Mouse (Mus musculus): Measurements from ENCODE around the gene Aaas. TPM values are rescaled to one million over a fixed set of nuclear protein-coding genes. Genes with fewer than 3 reads are reported as not detected.
A peak's percentile ranks its signal among the peaks of the same experiment; 100 is the strongest.

The Aaas gene
- total RNA-seq, 1 experiment from 2014 or later: 111 TPM

- ATAC-seq (replicated peaks; ENCODE audit: low read depth, poor library complexity, severe bottlenecking): no peak
Measured at GRCm38 (mm10) chr15:102315292-102315691, 35.3 kb downstream of the Aaas start.

GRCm38 (mm10) chr15:102311489-102311888, 39.1 kb downstream of the Aaas start:
- peak; percentile 71 for ATAC-seq (replicated peaks; ENCODE audit: low read depth, poor library complexity, severe bottlenecking)

GRCm38 (mm10) chr15:102310074-102310845, 40.3 kb downstream of the Aaas start:
- ATAC-seq (replicated peaks; ENCODE audit: low read depth, poor library complexity, severe bottlenecking): no peak

- no peak for ATAC-seq (replicated peaks; ENCODE audit: low read depth, poor library complexity, severe bottlenecking)
Measured at GRCm38 (mm10) chr15:102308717-102309116, 41.9 kb downstream of the Aaas start.

- no peak for ATAC-seq (replicated peaks; ENCODE audit: low read depth, poor library complexity, severe bottlenecking)
Measured at GRCm38 (mm10) chr15:102302542-102302941, 48.0 kb downstream of the Aaas start.

- ATAC-seq (replicated peaks; ENCODE audit: low read depth, poor library complexity, severe bottlenecking): no peak
Measured at GRCm38 (mm10) chr15:102296368-102297006, 54.1 kb downstream of the Aaas start.

- peak; percentile 100 for ATAC-seq (replicated peaks; ENCODE audit: low read depth, poor library complexity, severe bottlenecking)
Measured at GRCm38 (mm10) chr15:102295633-102296367, 54.8 kb downstream of the Aaas start, which contains the start of gene Espl1. Espl1 (plus strand) TSS chr15:102296266.

Other genes with a start within 250 kb of the Aaas start
- 9.7 and 15.5 TPM in 2 replicates for gene Spryd3, start 214.5 kb downstream of the Aaas start, total RNA-seq (2017)
- not detected in 2 replicates for gene Igfbp6, start 206.4 kb downstream of the Aaas start, total RNA-seq (2017)
- gene Soat2, start 200.2 kb downstream of the Aaas start, total RNA-seq (2017): 3.3 and 6.3 TPM in 2 replicates
- gene Zfp740, start 147.5 kb downstream of the Aaas start, total RNA-seq (2017): 33.7 and 35.4 TPM in 2 replicates
- gene Csad, start 146.0 kb downstream of the Aaas start, total RNA-seq (2017): 7.0 and 27.8 TPM in 2 replicates
- gene Itgb7, start 118.8 kb downstream of the Aaas start, total RNA-seq (2017): 81.3 and 108 TPM in 2 replicates
- gene Rarg, start 93.3 kb downstream of the Aaas start, total RNA-seq (2017): 1.2 and 3.9 TPM in 2 replicates
- not detected in 2 replicates for gene Gm9918, start 80.2 kb downstream of the Aaas start, total RNA-seq (2017)
- gene Mfsd5, start 71.3 kb downstream of the Aaas start, total RNA-seq (2017): 16.8 and 21.0 TPM in 2 replicates
- 24.6 and 39.7 TPM in 2 replicates for gene Espl1, start 54.5 kb downstream of the Aaas start, total RNA-seq (2017)
- 219 and 289 TPM in 2 replicates for gene Pfdn5, start 24.7 kb downstream of the Aaas start, total RNA-seq (2017)
- 40.0 and 50.8 TPM in 2 replicates for gene Myg1, start 19.1 kb downstream of the Aaas start, total RNA-seq (2017)
- not detected in 2 replicates for gene Sp7, start 16.4 kb upstream of the Aaas start, total RNA-seq (2017)
- 65.3 and 87.3 TPM in 2 replicates for gene Sp1, start 55.4 kb upstream of the Aaas start, total RNA-seq (2017)
- not detected in 2 replicates for gene Amhr2, start 94.6 kb upstream of the Aaas start, total RNA-seq (2017)
- 38.7 and 51.2 TPM in 2 replicates for gene Prr13, start 108.3 kb upstream of the Aaas start, total RNA-seq (2017)
- gene Pcbp2, start 119.8 kb upstream of the Aaas start, total RNA-seq (2017): 227 and 349 TPM in 2 replicates
- gene Gm10337, start 153.0 kb upstream of the Aaas start, total RNA-seq (2017): not detected in 2 replicates
- 0.92 and 1.3 TPM in 2 replicates for gene Map3k12, start 166.3 kb upstream of the Aaas start, total RNA-seq (2017)
- 13.4 and 31.7 TPM in 2 replicates for gene Tarbp2, start 167.4 kb upstream of the Aaas start, total RNA-seq (2017)
- 0.50 and 0.68 TPM in 2 replicates for gene Npff, start 174.2 kb upstream of the Aaas start, total RNA-seq (2017)